Mouse (Mus musculus) limb, embryonic 15.5 days (tissue): ENCODE measurements around the gene Trpc4ap. TPM values are rescaled to one million over a fixed set of nuclear protein-coding genes. Genes with fewer than 3 reads are reported as not detected.
A peak's percentile ranks its signal among the peaks of the same experiment; 100 is the strongest.
"Not testable (repeated sequence)": the region's sequence is repeated elsewhere in the genome, so short reads cannot be mapped to it uniquely, and the experiment has no call there.

Experiments used
- ATAC-seq: fragments of 200-750 bp; cut with Nextera tagmentation; 2 replicates; pipeline ENCODE4 v1.8.0; 2017; ENCODE audit warnings: low read depth, moderate TSS enrichment; ENCODE audit not compliant: insufficient number of reproducible peaks, low FRiP score, low TSS enrichment
- H3K27ac ChIP-seq: fragments of 300-500 bp; sonication (generic); 2 replicates; pipeline ENCODE4 v1.5.1; 2015; ENCODE audit warnings: moderate library complexity, mild to moderate bottlenecking, inconsistent platforms
- H3K27me3 ChIP-seq: fragments of 300-500 bp; sonication (generic); 2 replicates; pipeline ENCODE4 v1.6.1; 2015; ENCODE audit warnings: inconsistent platforms
- H3K36me3 ChIP-seq: fragments of 300-500 bp; sonication (generic); 2 replicates; pipeline ENCODE4 v1.6.1; 2015; ENCODE audit warnings: inconsistent platforms
- H3K4me1 ChIP-seq: fragments of 300-500 bp; sonication (generic); 2 replicates; pipeline ENCODE4 v1.6.1; 2015; ENCODE audit warnings: inconsistent platforms
- H3K4me2 ChIP-seq: fragments of 300-500 bp; sonication (generic); 2 replicates; pipeline ENCODE4 v1.6.1; 2015; ENCODE audit warnings: mild to moderate bottlenecking, inconsistent platforms
- H3K4me3 ChIP-seq: fragments of 300-500 bp; sonication (generic); 2 replicates; pipeline ENCODE4 v1.5.1; 2015; ENCODE audit warnings: mild to moderate bottlenecking, inconsistent platforms
- H3K9ac ChIP-seq: fragments of 300-500 bp; sonication (generic); 2 replicates; pipeline ENCODE4 v1.6.1; 2015; ENCODE audit warnings: inconsistent platforms
- H3K9me3 ChIP-seq: fragments of 300-500 bp; sonication (generic); 2 replicates; pipeline ENCODE4 v1.6.1; 2016; ENCODE audit warnings: inconsistent platforms
- WGBS: fragments of 180-500 bp; shearing (Covaris S2); methylation state at CpG from one replicate; pipeline ENCODE4 v1.1.7; 2015; 5-methylcytosine and 5-hydroxymethylcytosine counted together
- polyA plus RNA-seq: library from polyadenylated mRNA; unstranded; fragments of >200 nt; fragmentation: Nextera tagmentation; extraction: Ambion mirVana; gene quantifications from 2 replicates; pipeline ENCODE4 v1.2.1, GENCODE M21; 2015

The Trpc4ap gene
- polyA plus RNA-seq, 1 experiment from 2014 or later, result 141 TPM

DNA sequence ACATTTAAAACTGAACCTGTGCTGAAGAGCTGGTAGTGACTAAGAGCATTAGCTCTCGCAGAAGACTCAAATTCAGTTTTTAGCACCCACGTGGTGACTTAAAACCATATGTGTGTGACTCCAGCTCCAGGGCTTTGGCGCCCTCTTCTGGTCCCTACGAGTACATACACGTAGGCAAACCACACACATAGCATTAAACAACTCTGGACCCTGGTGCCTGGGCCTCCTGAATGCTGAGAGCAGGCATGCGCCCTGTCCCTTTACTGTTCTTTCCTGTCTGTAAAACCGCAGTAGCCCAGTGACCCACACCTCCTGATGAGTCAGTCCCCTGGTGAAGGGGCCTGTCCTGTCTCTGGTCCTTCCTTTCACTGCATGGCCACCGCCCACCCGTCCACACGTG, 67.5 kb downstream of the Trpc4ap start:
- ATAC-seq, result no peak
- Histone ChIP-seq H3K36me3 (0 out of 2 replicates have a peak, but pooled peaks cover 2% of the 10 kb centered on the region), H3K4me1 (peaks cover 14% of the 10 kb centered on the region), H3K27ac (no peak overlapping the region), H3K27me3 (peaks cover 46% of the 10 kb centered on the region), H3K4me2 (no peak overlapping the region), H3K4me3 (no peak overlapping the region), H3K9me3 (no peaks in the 10 kb centered on the region), H3K9ac (no peak overlapping the region)
- WGBS, result 37% methylated on average over 10 of the region's 10 CpGs

DNA sequence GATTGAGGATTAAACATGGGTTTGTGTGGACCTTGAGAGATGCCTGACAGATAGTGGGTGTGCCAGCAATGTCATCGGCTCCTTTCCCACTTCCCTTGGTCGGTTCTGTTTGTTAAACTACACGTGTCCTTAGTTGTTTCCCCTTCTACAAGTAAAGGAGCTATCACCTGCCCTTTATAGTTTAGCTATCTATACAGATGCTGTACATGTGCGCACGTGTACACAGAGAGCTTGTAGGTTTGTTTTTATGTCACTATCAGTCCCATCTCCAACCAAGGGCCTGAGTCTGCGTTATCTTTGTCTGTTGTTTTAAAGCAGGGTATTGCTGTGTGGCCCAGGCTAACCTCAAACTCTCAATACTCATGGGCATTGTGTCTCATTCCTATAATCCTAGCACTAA, 68.2 kb downstream of the Trpc4ap start:
- no peak for ATAC-seq
- Histone ChIP-seq H3K36me3 (0 out of 2 replicates have a peak, but pooled peaks cover 2% of the 10 kb centered on the region), H3K9me3 (no peaks in the 10 kb centered on the region), H3K4me2 (no peak overlapping the region), H3K27ac (no peak overlapping the region), H3K4me1 (peaks cover 11% of the 10 kb centered on the region), H3K9ac (no peak overlapping the region), H3K27me3 (peaks cover 39% of the 10 kb centered on the region), H3K4me3 (no peak overlapping the region)
- 89% methylated on average over 6 of the region's 6 CpGs for WGBS

DNA sequence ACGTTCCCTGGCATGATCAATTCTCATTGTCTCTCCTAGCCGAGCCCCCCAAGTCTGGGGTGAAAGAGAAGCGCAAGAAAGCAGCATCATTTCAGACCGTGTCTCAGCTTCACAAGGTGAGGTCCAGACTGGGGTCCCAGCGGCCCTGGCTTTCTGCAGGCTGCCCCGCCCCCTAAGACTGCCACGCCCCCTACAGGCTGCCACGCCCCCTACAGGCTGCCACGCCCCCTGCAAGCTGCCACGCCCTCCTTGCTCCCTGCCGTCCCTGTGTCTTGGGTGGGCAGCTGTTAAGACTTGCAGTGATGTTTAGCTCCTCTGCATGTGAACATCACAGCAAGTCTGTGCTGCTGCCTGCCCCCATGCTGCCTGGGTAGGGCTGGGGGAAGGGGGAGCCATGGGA, 69.6 kb downstream of the Trpc4ap start:
- WGBS, result 22% methylated on average over 11 of the region's 11 CpGs
- no peak for ATAC-seq
- no peak overlapping the region for H3K9ac ChIP-seq
- H3K4me3 ChIP-seq, result no peak overlapping the region
- peaks cover 7% of the 10 kb centered on the region; the same call in 1 of the 2 replicates for H3K4me1 ChIP-seq
- H3K4me2 ChIP-seq, result no peak overlapping the region
- H3K9me3 ChIP-seq, result no peaks in the 10 kb centered on the region
- H3K27ac ChIP-seq, result no peak overlapping the region
- H3K36me3 ChIP-seq, result no peaks in the 10 kb centered on the region
- H3K27me3 ChIP-seq, result peaks cover 25% of the 10 kb centered on the region

DNA sequence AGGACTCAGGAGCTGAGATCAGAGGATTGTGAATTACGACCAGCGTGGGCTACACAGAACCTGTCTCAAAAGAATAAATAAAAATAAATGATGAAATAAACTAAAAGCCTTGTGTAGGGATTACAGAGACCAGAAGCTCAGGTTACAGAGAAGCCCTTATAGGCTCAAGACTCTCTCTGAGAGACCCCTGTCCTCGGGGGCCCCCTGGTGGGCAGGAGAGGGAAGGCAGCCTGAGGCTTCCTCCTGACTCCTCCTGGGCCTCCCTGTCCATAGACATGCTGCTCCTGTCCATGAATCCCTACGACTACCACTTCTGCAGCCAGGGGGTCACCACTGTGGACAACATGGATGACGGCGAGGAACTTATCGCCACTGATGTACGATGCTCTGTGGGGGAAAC, 72.4 kb downstream of the Trpc4ap start:
- peak; percentile 46; the same call in 1 of the 2 replicates for ATAC-seq
- H3K9ac ChIP-seq, result no peak overlapping the region

DNA sequence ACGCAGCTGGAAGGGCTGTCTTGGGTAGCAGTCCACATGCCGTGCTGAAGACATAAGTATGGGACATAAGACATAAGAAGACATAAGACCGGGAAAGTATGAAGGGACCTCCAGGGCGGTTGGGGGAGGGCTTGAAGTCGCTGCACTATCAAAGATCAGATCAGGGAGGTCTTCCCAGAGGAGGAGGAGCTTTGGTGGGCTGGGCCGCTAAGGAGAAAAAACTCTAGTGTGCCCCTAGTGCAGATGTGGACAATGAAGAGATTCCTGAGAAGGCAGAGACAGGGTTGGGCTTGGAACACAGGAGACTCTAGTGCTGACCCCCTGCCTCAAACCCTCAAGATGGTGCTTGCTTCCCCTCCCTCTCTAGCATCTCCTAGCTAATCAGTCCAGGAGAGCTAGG, 75.2 kb downstream of the Trpc4ap start:
- peaks cover 15% of the 10 kb centered on the region; the same call in 1 of the 2 replicates for H3K4me1 ChIP-seq
- WGBS, result 51% methylated on average over 6 of the region's 6 CpGs

More for the DNA sequence above, 72.4 kb downstream of the Trpc4ap start:
- Histone ChIP-seq H3K4me1 (peaks cover 7% of the 10 kb centered on the region; the same call in 1 of the 2 replicates), H3K9me3 (no peaks in the 10 kb centered on the region), H3K4me3 (no peak overlapping the region), H3K36me3 (no peaks in the 10 kb centered on the region), H3K27ac (no peak overlapping the region), H3K27me3 (0 out of 2 replicates have a peak, but pooled peaks cover 5% of the 10 kb centered on the region), H3K4me2 (no peak overlapping the region)
- 22% methylated on average over 8 of the region's 8 CpGs for WGBS

DNA sequence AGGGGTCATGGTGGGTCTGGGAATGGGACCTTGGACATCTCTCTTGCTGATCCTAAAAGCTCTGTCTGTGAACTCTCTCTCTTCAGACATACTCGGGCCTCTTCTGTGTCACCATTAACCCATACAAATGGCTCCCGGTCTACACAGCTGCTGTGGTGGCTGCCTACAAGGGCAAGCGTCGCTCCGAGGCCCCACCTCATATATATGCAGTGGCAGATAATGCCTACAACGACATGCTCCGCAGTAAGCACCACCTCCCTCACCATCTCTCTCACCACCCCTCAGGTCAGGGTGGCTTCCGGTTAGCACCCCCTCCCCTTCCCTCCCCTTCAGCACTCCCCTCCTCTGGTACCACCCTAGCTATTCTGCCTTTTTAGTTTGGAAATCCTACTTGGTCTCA, 78.2 kb downstream of the Trpc4ap start:
- H3K9ac ChIP-seq, result no peak overlapping the region

More for the DNA sequence above, 75.2 kb downstream of the Trpc4ap start:
- Histone ChIP-seq H3K4me3 (no peak overlapping the region), H3K4me2 (no peak overlapping the region), H3K27ac (no peak overlapping the region), H3K36me3 (no peaks in the 10 kb centered on the region), H3K27me3 (no peaks in the 10 kb centered on the region), H3K9me3 (no peaks in the 10 kb centered on the region), H3K9ac (no peak overlapping the region)
- no peak for ATAC-seq

DNA sequence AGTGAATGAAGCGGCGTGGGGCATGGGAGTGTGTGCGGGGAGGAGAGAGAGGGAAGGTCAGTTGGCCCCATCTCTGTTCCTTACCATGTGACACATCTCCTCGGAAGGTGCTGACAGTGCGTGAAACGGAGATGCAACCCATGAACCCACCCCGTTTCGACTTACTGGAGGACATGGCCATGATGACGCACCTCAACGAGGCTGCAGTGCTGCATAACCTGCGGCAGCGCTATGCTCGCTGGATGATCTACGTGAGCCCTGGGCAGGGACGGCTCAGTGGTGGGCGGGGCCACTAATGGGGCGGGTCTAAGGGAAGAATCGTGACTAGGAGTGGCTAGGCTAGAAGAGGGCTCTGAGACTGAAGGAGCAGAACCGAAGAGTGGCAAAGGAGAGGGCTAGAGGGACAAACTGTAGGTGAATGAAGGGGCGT, 78.8 kb downstream of the Trpc4ap start:
- Histone ChIP-seq H3K4me2 (peak overlapping the region; percentile 55), H3K27me3 (no peaks in the 10 kb centered on the region), H3K4me3 (peak overlapping the region; percentile 34), H3K36me3 (no peaks in the 10 kb centered on the region), H3K4me1 (peaks cover 11% of the 10 kb centered on the region; the same call in 1 of the 2 replicates), H3K27ac (no peak overlapping the region), H3K9ac (no peak overlapping the region), H3K9me3 (no peaks in the 10 kb centered on the region)
- 2% methylated on average over 19 of the region's 20 CpGs for WGBS
- peak; percentile 64 for ATAC-seq

More for the DNA sequence above, 78.2 kb downstream of the Trpc4ap start:
- Histone ChIP-seq H3K9me3 (no peaks in the 10 kb centered on the region), H3K4me1 (peaks cover 11% of the 10 kb centered on the region; the same call in 1 of the 2 replicates), H3K27me3 (no peaks in the 10 kb centered on the region), H3K27ac (no peak overlapping the region), H3K36me3 (no peaks in the 10 kb centered on the region), H3K4me3 (peak overlapping the region; percentile 34; the same call in 1 of the 2 replicates), H3K4me2 (peak overlapping the region; percentile 55; the same call in 1 of the 2 replicates)
- WGBS, result 64% methylated on average over 8 of the region's 8 CpGs
- ATAC-seq, result no peak

DNA sequence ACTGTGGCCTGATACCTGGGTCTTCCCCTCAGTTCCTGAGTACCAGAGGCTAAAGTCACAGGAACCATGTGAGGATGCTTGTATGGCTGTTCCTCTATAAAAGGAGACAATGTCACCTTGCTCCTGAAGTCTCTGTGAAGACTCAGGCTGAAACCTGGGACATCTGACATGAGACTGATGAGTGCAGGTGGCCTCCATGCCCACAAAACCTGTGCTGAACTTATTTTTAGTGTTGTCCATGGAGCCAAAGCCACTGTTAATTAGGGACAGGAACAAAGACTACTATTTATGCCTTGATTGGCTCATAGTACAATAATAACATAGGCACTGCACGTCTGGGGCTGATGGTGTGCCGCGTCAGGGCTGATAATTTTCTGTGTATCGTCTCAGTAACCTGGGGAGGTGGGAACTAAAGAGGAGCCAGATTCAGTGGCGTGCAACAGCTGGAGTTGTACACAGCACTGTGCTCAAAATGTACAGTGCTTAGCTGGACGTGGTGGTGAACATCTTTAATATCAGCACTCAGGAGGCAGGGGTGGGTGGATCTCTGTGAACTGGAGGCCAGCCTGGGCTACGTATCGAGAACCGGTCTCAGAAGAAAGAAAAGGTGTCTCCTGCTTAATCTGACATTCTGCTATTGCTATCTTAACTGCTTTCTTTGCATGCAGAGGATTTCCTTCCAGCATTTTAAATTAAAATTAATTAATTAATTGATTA, 80.2 kb downstream of the Trpc4ap start:
- 80% methylated on average over 9 of the region's 9 CpGs for WGBS
- no peak for ATAC-seq
- no peaks in the 10 kb centered on the region for H3K27me3 ChIP-seq

DNA sequence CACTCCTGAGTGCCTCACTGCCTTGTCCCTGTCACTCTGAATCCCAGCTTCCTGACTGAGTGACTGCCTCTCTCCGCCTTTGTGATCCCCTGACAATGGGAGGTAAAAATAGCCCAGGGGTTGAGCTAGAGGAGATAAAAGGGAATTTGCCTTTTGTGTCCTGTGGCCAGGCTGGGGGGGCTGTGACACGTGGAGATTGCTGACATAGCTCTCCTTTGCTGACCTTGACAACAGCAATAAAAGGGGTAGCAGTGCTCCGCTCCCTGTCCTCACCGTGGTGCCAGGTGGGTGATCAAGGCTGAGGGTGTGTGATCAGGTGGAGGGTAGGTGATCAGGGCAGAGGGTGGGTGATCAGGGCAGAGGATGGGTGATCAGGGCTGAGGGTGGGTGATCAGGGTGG, 81.2 kb downstream of the Trpc4ap start, which contains the start of gene Myh7b:
Gene Myh7b, plus strand, starts transcription at position 235 of the 400 bp plus-strand sequence.
- Histone ChIP-seq H3K4me3 (no peak within 1 kb of the TSS), H3K27me3 (no peaks in the 10 kb centered on the region), H3K9me3 (no peaks in the 10 kb centered on the region), H3K9ac (no peak within 1 kb of the TSS), H3K4me1 (peaks cover 11% of the 10 kb centered on the region; the same call in 1 of the 2 replicates), H3K36me3 (no peaks in the 10 kb centered on the region), H3K4me2 (no peak within 1 kb of the TSS), H3K27ac (no peak within 1 kb of the TSS)
- ATAC-seq, result no peak
- WGBS, result 41% methylated on average over 4 of the region's 4 CpGs

More for the DNA sequence above, 80.2 kb downstream of the Trpc4ap start:
- H3K36me3 ChIP-seq, result no peaks in the 10 kb centered on the region
- no peak overlapping the region for H3K27ac ChIP-seq
- no peak overlapping the region for H3K9ac ChIP-seq
- no peak overlapping the region for H3K4me3 ChIP-seq
- no peaks in the 10 kb centered on the region for H3K9me3 ChIP-seq
- peaks cover 11% of the 10 kb centered on the region; the same call in 1 of the 2 replicates for H3K4me1 ChIP-seq
- H3K4me2 ChIP-seq, result no peak overlapping the region

DNA sequence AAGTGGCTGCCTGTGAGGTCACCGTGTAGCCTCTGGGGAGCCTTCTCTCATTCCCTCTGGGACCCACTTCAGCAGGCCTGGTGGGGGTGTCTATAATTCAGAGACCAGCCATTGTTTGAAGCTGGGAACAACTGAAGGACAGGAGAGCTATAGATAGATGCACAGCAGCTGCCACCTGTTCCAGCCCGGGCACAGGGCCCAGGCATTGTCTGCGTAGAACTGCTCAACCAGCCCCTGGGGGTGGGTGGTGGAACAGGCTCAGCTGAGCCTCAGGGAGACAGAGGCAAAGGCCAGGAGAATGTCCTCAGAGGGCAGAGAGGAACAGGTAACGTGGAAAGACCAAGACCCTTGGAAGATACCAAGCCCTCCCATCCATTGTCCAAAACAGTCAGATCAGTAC, 85.8 kb downstream of the Trpc4ap start:
- ATAC-seq, result no peak
- Histone ChIP-seq H3K9me3 (no peaks in the 10 kb centered on the region), H3K36me3 (no peaks in the 10 kb centered on the region), H3K9ac (no peak overlapping the region), H3K4me2 (no peak overlapping the region), H3K27me3 (no peaks in the 10 kb centered on the region), H3K4me3 (no peak overlapping the region), H3K27ac (no peak overlapping the region), H3K4me1 (no peaks in the 10 kb centered on the region)
- WGBS, result 78% methylated on average over 4 of the region's 4 CpGs

DNA sequence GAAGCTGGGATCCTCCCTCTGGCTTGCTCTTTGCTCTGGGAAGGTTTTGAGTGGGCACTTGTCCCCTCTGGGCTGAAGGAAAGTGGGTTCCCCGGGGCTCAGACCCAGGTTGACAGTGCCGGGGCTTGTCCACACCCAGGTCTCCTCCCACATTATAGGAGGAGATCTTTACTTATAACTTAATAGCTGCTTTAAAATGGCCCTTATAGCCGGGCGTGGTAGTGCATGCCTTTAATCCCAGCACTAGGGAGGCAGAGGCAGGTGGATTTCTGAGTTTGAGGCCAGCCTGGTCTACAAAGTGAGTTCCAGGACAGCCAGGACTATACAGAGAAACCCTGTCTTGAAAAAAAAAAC, 87.0 kb downstream of the Trpc4ap start:
- not testable (repeated sequence) for ATAC-seq, H3K4me3 ChIP-seq, H3K9me3 ChIP-seq, H3K36me3 ChIP-seq, H3K27me3 ChIP-seq, H3K4me1 ChIP-seq, H3K27ac ChIP-seq, H3K4me2 ChIP-seq
- 55% methylated on average over 4 of the region's 4 CpGs for WGBS
- H3K9ac ChIP-seq, result 0 out of 2 replicates have a peak overlapping the region, but pooled peaks have one; percentile 20

DNA sequence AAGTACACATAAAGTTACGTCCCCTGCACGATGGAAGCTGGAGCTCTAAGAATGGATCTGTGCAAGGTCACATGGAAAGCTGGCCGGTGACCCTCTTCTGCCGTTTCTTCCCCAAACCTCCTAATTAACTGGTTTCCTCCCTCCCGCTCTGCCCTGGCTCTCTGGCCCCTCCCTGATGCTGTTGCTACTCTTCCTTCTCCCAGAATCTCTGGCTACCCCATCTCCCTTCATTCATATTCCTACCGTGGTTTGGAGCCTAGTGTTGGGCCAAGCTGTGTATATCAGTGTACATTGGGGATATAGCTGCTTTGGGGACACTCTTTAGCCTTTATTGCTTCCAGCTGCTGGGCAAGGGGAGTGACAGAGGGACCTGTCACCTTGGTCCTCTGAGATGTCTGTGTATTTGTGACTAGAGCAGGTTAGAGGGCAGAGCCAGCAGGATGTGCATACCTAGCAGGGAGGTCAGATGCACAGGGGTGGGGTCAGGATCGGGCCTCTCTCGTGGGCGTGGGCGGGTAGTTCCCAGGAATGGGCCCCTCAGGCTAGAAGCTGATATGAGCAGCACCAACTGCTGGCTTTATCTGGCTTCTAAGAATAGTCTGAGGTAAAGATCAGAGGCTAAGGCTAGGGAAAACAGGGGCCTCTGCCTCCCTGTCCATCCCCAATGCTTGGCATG, 87.5 kb downstream of the Trpc4ap start:
- Histone ChIP-seq H3K9me3 (no peaks in the 10 kb centered on the region), H3K4me2 (no peak overlapping the region), H3K4me1 (no peaks in the 10 kb centered on the region), H3K27me3 (no peaks in the 10 kb centered on the region), H3K36me3 (no peaks in the 10 kb centered on the region), H3K4me3 (no peak overlapping the region), H3K27ac (0 out of 2 replicates have a peak overlapping the region, but pooled peaks have one; percentile 11), H3K9ac (0 out of 2 replicates have a peak overlapping the region, but pooled peaks have one; percentile 20)
- no peak for ATAC-seq
- WGBS, result 33% methylated on average over 10 of the region's 10 CpGs
